Mouse (Mus musculus): ENCODE measurements at regions not wholly inside any gene's neighbourhood (a gene's known extent, or its start where the extent isn't known, plus 50 kb on each side); places are given as distances from the start of the nearest gene placed in this dataset.

DNA sequence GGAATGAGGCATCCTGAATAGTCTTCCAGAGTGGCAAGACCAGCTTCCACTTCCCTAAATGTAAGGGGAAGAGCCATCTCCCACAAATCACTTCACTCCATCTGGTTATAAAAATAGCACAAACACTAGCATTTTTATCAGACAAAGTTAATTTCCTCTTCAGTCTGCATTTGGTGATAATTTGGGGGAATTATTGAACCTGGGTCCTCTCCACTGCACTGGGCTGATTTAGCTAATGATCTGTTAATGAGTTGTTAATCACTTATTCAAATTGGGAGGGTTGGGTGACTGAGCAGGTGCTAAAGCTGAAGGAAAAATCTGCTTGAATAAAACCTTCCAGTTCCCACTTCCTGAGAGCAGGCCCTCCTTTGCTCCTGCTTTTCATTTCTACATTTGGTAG, 531.4 kb upstream of the Kirrel3 start:
- no peak for DNase-seq (ENCODE audit: low spot score)
